Mouse (Mus musculus) left cerebral cortex, postnatal 4 days (tissue): ENCODE measurements around the gene Gm11060. TPM values are rescaled to one million over a fixed set of nuclear protein-coding genes. Genes with fewer than 3 reads are reported as not detected.

Experiments used
- DNase-seq: peaks from one replicate; pipeline ENCODE4 v3.0.0-alpha.2; 2022
- intact Hi-C: fragments of 180-260 bp; cut with DNase I; formaldehyde crosslinking; loops from one replicate; pipeline ENCODE4 v1.15.1; 2025
- total RNA-seq, 2 experiments: library from RNA; stranded (reverse); gene quantifications; 2 replicates each; pipeline ENCODE4 v1.2.3; 2021

Gm11060 gene
- not detected for total RNA-seq

DNA sequence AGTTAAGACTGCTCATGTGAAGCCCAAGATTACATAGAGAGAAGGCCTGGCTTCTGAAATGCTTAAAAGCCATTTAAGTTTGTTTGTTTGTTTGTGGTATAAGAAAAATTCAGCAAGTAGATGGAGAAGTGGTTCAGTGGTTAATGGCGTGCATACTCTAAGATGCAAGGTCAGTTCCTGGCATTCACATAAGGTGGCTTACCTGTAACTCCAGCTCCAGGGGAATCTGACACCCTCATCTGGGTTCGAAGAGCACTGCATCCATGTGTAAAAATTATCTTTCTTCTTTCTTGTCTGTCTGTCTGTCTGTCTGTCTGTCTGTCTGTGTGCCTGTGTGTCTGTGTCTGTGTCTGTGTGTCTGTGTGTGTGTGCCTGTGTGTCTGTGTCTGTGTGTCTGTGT, at the start of gene Gm11060:
Gene Gm11060, plus strand, starts transcription at position 301 of the 400 bp plus-strand sequence.
- intact Hi-C loops, result no loop called here
- no peak for DNase-seq

- no peak for DNase-seq
- intact Hi-C loops, result no loop called here
These were observed 48.7 kb upstream of the Gm11060 start for GRCm38 (mm10) chr2:105043152-105043551.

GRCm38 (mm10) chr2:105048301-105048700, 43.5 kb upstream of the Gm11060 start:
- no peak for DNase-seq
- intact Hi-C loops, result no loop called here

GRCm38 (mm10) chr2:105055529-105055928, 36.3 kb upstream of the Gm11060 start:
- intact Hi-C loops, result no loop called here
- DNase-seq, result no peak

DNA sequence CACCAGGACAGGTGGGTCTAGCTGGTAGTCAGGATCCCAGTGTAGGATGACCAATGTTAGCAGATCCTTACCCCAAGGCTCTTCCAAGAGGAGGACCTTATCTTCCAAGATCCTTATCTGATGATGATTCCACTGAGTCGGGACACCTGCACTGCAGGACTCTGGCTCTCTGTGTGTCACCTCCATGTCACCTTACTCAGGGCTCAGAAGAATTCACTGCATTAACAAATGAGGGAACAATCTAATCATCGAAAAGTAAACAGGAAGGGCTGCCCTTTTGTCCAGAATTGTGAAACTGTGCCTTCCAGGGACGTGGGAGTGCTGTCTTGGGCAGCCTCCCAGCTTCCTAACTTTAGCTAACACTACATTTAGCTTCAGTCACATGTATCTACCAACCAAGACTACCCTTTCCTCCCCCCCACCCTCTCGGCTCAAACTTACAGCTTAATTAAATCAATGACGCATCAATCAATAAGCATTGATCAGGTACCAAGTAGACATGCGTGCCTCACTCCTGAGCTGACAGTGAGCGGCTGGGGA, 33.2 kb upstream of the Gm11060 start:
- no peak for DNase-seq
- intact Hi-C loops, result no loop called here

- no peak for DNase-seq
- intact Hi-C loops, result no loop called here
These were observed 29.0 kb upstream of the Gm11060 start for GRCm38 (mm10) chr2:105062741-105063372.

- intact Hi-C loops, result no loop called here
- DNase-seq, result no peak
These were observed 19.3 kb upstream of the Gm11060 start for GRCm38 (mm10) chr2:105072496-105072895.

GRCm38 (mm10) chr2:105074196-105074595, 17.6 kb upstream of the Gm11060 start:
- DNase-seq, result no peak
- intact Hi-C loops, result no loop called here

- intact Hi-C loops, result no loop called here
These were observed 16.0 kb upstream of the Gm11060 start for GRCm38 (mm10) chr2:105075809-105076208.

GRCm38 (mm10) chr2:105077151-105077550, 14.7 kb upstream of the Gm11060 start:
- DNase-seq, result no peak
- intact Hi-C loops, result no loop called here

More at GRCm38 (mm10) chr2:105075809-105076208, 16.0 kb upstream of the Gm11060 start:
- DNase-seq, result no peak

DNA sequence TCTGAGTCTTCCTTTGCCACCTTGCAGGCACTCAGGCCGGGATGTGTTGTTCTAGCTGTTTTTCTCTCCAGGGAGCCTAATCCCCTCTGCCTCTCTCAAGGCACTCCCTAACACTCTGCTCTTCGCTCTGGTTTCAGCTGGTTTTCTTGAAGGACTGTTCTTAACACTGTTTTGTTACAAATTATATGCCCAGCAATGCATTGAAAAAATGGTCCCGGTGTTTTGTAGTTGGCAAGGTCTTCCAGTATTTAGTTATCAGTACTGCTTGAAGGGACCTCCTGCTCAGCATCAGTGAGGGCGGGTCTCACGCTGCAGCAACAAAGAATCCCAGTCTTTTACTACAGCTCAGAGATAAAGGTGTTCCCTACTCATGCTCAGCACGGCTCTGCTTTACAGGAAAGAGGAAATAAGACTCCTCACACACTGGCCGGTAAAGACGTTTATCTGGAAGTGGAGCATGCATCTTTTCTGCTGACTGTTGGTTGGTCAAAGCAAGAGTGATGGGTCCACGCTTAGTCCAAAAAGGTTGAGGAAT, 9.5 kb upstream of the Gm11060 start:
- intact Hi-C loops, result no loop called here
- DNase-seq, result no peak

DNA sequence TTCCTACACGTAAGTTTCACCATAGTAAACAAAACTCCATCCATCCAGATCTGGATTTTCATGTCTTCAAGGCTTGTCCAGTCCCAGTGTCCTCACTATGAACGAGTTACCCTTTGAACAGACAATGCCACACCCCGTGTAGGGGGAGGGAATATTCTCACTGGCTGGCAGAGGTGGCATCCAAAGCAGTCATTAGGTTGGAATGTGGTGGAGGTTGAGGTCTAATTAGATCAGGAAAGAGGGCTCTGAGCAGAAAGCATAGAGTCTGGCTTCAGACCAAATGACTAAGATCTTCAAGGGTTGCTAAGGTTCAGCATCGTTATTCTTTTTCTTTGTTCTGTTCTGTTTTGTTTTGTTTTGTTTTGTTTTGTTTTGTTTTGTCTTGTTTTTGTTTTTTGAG, 7.8 kb upstream of the Gm11060 start:
- DNase-seq, result no peak
- intact Hi-C loops, result no loop called here

- DNase-seq, result no peak
- intact Hi-C loops, result no loop called here
These were observed 5.7 kb upstream of the Gm11060 start for GRCm38 (mm10) chr2:105086081-105086480.

DNA sequence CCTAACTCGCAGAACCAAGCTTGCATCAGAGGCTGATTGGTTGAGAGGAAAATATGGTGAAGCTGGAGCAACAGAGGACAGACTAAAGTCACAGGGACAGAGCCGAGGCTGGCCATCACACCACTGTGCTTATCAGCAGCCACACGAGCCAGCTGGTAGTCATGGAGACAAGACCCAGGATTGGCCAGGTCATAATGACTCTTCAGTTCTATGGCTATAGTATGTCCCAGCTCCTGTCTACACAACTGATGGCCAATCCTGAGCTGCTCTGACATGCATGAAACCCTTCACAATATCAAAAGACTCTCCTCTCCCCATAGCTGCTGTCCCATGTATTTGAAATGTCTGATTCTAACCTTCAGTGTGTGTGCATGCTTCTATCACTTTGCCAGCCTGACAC, 3.8 kb upstream of the Gm11060 start:
- intact Hi-C loops, result no loop called here
- DNase-seq, result no peak

DNA sequence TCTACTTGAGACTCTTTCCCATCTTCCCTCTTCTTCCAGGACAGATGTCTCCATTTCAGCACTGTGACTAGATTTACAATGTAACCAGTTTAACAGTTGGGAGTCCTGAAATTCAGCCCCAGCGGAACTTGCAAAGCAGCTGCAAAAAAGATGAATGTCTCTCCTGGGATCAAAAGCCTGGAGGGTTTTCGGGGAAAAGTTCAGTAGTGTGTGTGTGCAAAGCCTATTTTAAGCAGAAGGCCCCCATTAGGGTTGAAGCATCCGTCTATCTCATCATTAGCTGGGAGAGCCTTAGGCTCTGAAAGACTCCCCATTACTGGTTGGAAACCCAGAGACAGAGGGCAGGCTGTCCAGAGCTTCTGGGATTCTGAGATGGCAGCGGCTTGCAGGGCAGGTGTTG, 2.7 kb upstream of the Gm11060 start:
- intact Hi-C loops, result no loop called here
- DNase-seq, result no peak

GRCm38 (mm10) chr2:105089581-105090508, 2.0 kb upstream of the Gm11060 start:
- intact Hi-C loops, result no loop called here
- peak; percentile 15 for DNase-seq

- intact Hi-C loops, result no loop called here
- no peak for DNase-seq
These were observed 827 bp upstream of the Gm11060 start for GRCm38 (mm10) chr2:105090991-105091390.

DNA sequence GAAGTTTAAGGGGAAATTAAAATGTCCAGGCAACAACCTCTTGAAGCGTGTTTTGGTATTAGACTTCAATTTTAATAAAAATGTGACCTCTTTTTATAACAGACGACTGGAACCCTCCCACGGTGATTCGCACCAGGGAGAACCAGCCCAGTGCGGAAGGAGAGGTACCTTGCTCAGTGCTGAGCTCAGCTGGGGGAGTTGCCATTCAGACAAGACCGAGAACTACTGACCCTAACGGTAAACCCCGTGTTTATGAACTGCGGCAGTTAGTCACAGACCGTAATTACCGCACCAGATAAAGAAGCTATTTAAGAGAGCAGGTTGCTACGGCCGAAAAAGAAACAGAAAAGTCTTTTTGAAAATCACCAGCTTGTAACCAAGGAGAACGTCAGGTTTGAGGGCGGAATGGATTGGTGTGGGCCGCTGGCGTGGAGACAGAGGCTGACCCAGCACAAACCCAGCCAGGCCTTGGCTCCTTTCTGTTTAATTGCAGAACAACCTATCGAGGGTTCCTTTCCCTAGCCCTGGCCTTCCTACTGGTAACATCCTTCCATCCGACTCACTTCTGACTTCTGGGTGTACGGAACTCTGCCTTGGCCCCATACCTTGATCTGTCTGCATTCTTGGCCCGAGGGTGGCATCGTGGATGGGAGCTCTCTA, 5.6 kb downstream of the Gm11060 start:
- intact Hi-C loops, result no loop called here
- DNase-seq, result no peak

- intact Hi-C loops, result no loop called here
These were observed 7.6 kb downstream of the Gm11060 start for GRCm38 (mm10) chr2:105099410-105099809.

DNA sequence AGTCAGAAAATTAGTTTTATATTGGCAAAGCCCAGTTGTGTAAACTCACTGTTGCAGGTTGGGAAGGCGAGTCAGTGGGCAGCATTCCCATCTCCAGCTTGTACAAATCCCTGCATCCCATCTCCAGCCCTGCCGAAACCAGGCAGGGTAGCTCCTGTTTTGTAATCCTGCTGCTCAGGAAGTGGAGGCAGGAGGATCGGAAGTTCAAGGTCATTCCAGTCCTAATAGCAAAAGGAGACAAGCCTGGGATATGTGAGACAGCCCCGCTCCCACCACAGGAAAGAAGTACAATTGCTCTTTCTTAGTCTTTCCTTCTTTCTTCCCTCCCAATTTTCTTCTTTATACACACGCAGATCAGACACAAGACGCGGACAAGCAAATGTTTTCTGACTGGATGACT, 8.7 kb downstream of the Gm11060 start:
- intact Hi-C loops, result no loop called here
- DNase-seq, result no peak

More at GRCm38 (mm10) chr2:105099410-105099809, 7.6 kb downstream of the Gm11060 start:
- DNase-seq, result peak; percentile 30

DNA sequence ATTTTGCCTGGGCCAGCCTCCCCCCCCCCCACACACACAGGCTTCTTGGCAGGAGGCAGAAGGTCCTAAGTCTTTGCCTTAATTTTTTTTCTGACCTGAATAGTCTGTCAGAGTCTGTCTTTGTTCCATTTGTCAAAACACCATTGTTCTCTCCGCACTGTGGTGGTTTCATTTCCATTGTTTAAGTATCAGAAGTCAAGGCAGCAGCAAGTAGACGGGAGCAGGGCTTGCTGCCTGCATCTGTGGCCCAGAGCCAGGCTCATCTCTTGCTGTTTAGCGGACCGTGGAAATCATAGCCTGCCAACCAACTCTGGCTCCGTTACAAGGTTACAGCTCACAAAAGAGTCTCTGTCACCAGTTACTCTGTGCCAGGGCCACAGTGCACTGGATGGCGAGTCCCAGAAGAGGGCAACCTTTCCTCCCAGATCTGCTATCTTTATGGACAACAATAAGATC, 16.9 kb downstream of the Gm11060 start:
- DNase-seq, result peak; percentile 98
- intact Hi-C loops, result no loop called here
